Mouse (Mus musculus): ENCODE data around the gene Gm15080.
"Not testable (repeated sequence)": the region's sequence is repeated elsewhere in the genome, so short reads cannot be mapped to it uniquely, and the experiment has no call there.

Gm15080 gene

GRCm38 (mm10) chrX:147992693-147993092 lies at the start of gene Gm15080:
TSS of gene Gm15080 (plus strand) at chrX:147992993.
- DNase-seq (ENCODE audit: low spot score), result not testable (repeated sequence)
